Mouse (Mus musculus): ENCODE measurements around the gene Ippk. TPM values are rescaled to one million over a fixed set of nuclear protein-coding genes. Genes with fewer than 3 reads are reported as not detected.

Gene Ippk
- polyA plus RNA-seq, 1 experiment from 2014 or later: 17.9 TPM

DNA sequence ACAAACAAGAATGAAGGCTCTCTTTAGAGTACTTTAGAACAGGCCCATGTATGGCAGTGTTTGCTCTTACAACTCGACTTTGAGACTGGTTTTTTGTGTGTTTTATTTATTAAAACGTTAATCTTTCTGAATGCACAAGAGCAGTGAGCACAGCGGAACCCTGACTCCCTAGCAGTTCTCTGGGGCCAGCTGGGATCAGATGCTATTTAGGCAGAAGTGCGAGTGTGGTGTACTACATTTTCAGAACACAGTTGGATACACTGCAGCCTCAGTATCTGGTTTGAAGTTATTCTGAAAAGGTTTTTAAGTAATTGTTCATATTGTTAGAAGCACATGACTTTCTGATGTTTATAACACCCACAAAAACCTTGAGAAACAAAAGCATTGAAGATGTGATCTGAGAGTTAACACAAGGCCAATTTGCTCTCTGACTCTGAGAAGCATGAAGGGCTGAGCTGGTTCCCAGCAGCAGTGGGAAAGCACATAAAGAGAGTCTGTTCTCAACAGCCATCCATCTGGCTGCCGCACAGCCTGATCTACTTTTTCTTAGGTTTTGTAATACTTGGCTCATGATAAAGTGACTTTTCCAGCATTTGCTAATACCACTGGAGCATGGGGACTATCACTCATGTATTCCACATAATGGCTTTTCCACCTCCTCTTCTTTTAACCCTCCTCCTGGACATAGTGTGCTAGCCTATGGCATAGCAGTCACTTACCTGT, 39.8 kb downstream of the Ippk start:
- no peaks in the 10 kb centered on the region for H3K9me3 ChIP-seq (ENCODE audit: low read length)
- no peak overlapping the region for H3K27ac ChIP-seq (ENCODE audit: low read length)
- H3K4me2 ChIP-seq (replicated peaks; ENCODE audit: low read depth, low read length): no peak overlapping the region
- no peaks in the 10 kb centered on the region for H3K27me3 ChIP-seq (ENCODE audit: insufficient read depth, low read length)
- no peak for ATAC-seq (ENCODE audit: low FRiP score, low TSS enrichment)
- H3K4me1 ChIP-seq (ENCODE audit: insufficient read depth, low read length): no peaks in the 10 kb centered on the region
- no peak overlapping the region for H3K4me3 ChIP-seq (ENCODE audit: low read length)
- peaks cover 38% of the 10 kb centered on the region for H3K36me3 ChIP-seq (ENCODE audit: insufficient read depth, low read length)
- no peak overlapping the region for H3K9ac ChIP-seq (replicated peaks; ENCODE audit: low read length)
- WGBS: 69% methylated on average over 5 of the region's 5 CpGs

- no peaks in the 10 kb centered on the region for H3K9me3 ChIP-seq (ENCODE audit: low read length)
- no peak overlapping the region for H3K4me2 ChIP-seq (replicated peaks; ENCODE audit: low read depth, low read length)
- H3K9ac ChIP-seq (replicated peaks; ENCODE audit: low read length): no peak overlapping the region
- H3K27me3 ChIP-seq (ENCODE audit: insufficient read depth, low read length): no peaks in the 10 kb centered on the region
- no peaks in the 10 kb centered on the region for H3K4me1 ChIP-seq (ENCODE audit: insufficient read depth, low read length)
- H3K4me3 ChIP-seq (ENCODE audit: low read length): no peak overlapping the region
- ATAC-seq (ENCODE audit: low FRiP score, low TSS enrichment): no peak
- 84% methylated on average over 15 of the region's 15 CpGs for WGBS
- H3K27ac ChIP-seq (ENCODE audit: low read length): no peak overlapping the region
- H3K36me3 ChIP-seq (ENCODE audit: insufficient read depth, low read length): peaks cover 38% of the 10 kb centered on the region
Observed at GRCm38 (mm10) chr13:49461458-49462132, 40.5 kb downstream of the Ippk start.

DNA sequence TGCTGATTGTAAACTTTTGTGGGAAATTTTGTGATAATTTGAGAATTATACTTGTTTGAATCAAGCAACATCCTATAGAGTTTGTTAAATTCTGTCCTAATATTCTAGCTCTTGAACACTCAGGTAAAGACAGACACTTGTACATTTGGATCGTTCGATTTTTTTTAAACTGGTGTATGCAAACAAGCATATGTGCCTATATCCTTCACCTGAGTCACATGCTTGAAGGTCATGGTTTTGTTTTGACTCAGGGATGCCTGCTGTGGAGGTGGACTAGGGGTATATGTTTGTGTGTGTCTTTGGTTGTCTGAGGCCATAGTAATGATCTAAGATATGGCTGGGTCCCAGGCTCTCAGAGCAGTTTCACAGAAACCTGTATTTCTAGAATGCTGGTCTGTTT, 41.9 kb downstream of the Ippk start:
- Histone ChIP-seq H3K4me1 (ENCODE audit: insufficient read depth, low read length) (no peaks in the 10 kb centered on the region), H3K9ac (replicated peaks; ENCODE audit: low read length) (no peak overlapping the region), H3K27ac (ENCODE audit: low read length) (no peak overlapping the region), H3K9me3 (ENCODE audit: low read length) (no peaks in the 10 kb centered on the region), H3K36me3 (ENCODE audit: insufficient read depth, low read length) (peaks cover 33% of the 10 kb centered on the region), H3K27me3 (ENCODE audit: insufficient read depth, low read length) (no peaks in the 10 kb centered on the region), H3K4me3 (ENCODE audit: low read length) (no peak overlapping the region), H3K4me2 (replicated peaks; ENCODE audit: low read depth, low read length) (no peak overlapping the region)
- WGBS: 92% methylated on average over 2 of the region's 2 CpGs
- no peak for ATAC-seq (ENCODE audit: low FRiP score, low TSS enrichment)

- WGBS: 92% methylated on average over 4 of the region's 4 CpGs
- Histone ChIP-seq H3K36me3 (ENCODE audit: insufficient read depth, low read length) (peaks cover 24% of the 10 kb centered on the region), H3K4me2 (replicated peaks; ENCODE audit: low read depth, low read length) (no peak overlapping the region), H3K27ac (ENCODE audit: low read length) (no peak overlapping the region), H3K9ac (replicated peaks; ENCODE audit: low read length) (no peak overlapping the region), H3K27me3 (ENCODE audit: insufficient read depth, low read length) (no peaks in the 10 kb centered on the region), H3K4me1 (ENCODE audit: insufficient read depth, low read length) (no peaks in the 10 kb centered on the region), H3K9me3 (ENCODE audit: low read length) (no peaks in the 10 kb centered on the region), H3K4me3 (ENCODE audit: low read length) (no peak overlapping the region)
- no peak for ATAC-seq (ENCODE audit: low FRiP score, low TSS enrichment)
Observed at GRCm38 (mm10) chr13:49465875-49466274, 44.8 kb downstream of the Ippk start.

DNA sequence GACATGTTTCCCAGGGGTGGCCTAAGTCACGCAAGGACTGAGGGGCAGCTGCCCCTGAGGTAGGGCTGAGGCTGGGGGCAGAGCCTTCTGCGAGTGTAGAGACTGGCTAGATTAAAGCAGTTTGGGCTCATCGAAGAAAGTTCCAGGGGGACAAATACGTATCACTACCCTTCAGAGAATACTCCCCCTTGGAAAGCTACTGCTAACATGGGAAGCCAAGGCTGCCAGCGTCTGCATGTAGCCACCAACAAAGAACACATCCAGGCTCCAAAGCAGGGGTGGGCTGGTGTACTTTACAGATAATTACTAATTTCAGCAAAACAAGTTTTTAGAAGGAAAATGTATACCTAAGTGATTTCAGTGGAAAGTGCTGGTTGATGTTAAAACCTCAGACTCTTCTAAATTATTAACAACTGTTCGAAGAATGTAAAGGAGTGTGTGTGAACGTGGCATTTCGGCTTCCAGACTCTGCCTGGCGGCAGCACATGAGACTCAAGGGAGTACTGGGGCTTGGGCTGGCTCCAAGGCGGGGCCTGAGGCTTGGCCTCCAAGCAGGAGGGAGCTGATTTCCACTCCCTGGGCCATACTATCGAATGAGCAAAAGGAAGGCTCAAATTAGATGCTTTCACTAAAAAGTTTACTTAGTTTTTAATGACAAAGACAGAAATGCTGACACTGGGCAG, 45.5 kb downstream of the Ippk start:
- H3K4me2 ChIP-seq (replicated peaks; ENCODE audit: low read depth, low read length): no peak overlapping the region
- WGBS: 61% methylated on average over 11 of the region's 11 CpGs
- no peak overlapping the region for H3K9ac ChIP-seq (replicated peaks; ENCODE audit: low read length)
- H3K4me3 ChIP-seq (ENCODE audit: low read length): no peak overlapping the region
- no peaks in the 10 kb centered on the region for H3K27me3 ChIP-seq (ENCODE audit: insufficient read depth, low read length)
- peaks cover 18% of the 10 kb centered on the region for H3K36me3 ChIP-seq (ENCODE audit: insufficient read depth, low read length)
- no peak for ATAC-seq (ENCODE audit: low FRiP score, low TSS enrichment)
- no peaks in the 10 kb centered on the region for H3K4me1 ChIP-seq (ENCODE audit: insufficient read depth, low read length)
- peak overlapping the region; percentile 52; the same call in 1 of the 2 replicates for H3K27ac ChIP-seq (ENCODE audit: low read length)
- H3K9me3 ChIP-seq (ENCODE audit: low read length): no peaks in the 10 kb centered on the region

GRCm38 (mm10) chr13:49467585-49467984, 46.5 kb downstream of the Ippk start:
- H3K4me2 ChIP-seq (replicated peaks; ENCODE audit: low read depth, low read length): no peak overlapping the region
- H3K4me3 ChIP-seq (ENCODE audit: low read length): no peak overlapping the region
- no peaks in the 10 kb centered on the region for H3K4me1 ChIP-seq (ENCODE audit: insufficient read depth, low read length)
- 61% methylated on average over 2 of the region's 2 CpGs for whole genome bisulfite sequencing
- no peaks in the 10 kb centered on the region for H3K9me3 ChIP-seq (ENCODE audit: low read length)
- H3K9ac ChIP-seq (replicated peaks; ENCODE audit: low read length): no peak overlapping the region
- peaks cover 10% of the 10 kb centered on the region for H3K36me3 ChIP-seq (ENCODE audit: insufficient read depth, low read length)
- H3K27ac ChIP-seq (ENCODE audit: low read length): no peak overlapping the region
- no peak for ATAC-seq (ENCODE audit: low FRiP score, low TSS enrichment)
- H3K27me3 ChIP-seq (ENCODE audit: insufficient read depth, low read length): no peaks in the 10 kb centered on the region

DNA sequence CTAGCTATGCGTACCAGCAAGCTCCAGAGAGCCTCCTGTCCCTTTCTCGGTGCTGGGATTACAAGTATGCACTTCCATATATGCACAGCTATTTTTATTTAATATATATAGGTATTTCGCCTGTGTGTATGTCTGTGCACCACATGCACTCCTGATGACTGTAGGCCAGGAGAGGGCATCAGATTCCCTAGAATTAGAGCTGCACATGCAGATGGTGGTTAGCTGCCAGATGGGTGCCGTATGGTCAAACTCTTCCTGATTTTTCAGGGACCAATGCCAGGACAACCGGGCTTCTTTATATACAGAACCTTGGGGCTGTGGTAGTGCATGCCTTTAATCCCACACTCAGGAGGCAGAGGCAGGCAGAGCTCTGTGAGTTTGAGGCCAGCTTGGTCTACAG, 48.0 kb downstream of the Ippk start:
- no peak overlapping the region for H3K9ac ChIP-seq (replicated peaks; ENCODE audit: low read length)
- H3K9me3 ChIP-seq (ENCODE audit: low read length): no peaks in the 10 kb centered on the region
- ATAC-seq (ENCODE audit: low FRiP score, low TSS enrichment): no peak
- peaks cover 10% of the 10 kb centered on the region for H3K36me3 ChIP-seq (ENCODE audit: insufficient read depth, low read length)
- H3K4me2 ChIP-seq (replicated peaks; ENCODE audit: low read depth, low read length): no peak overlapping the region
- H3K27ac ChIP-seq (ENCODE audit: low read length): no peak overlapping the region
- no peaks in the 10 kb centered on the region for H3K27me3 ChIP-seq (ENCODE audit: insufficient read depth, low read length)
- H3K4me3 ChIP-seq (ENCODE audit: low read length): no peak overlapping the region
- H3K4me1 ChIP-seq (ENCODE audit: insufficient read depth, low read length): no peaks in the 10 kb centered on the region
- WGBS: 88% methylated on average over 5 of the region's 5 CpGs

- Histone ChIP-seq H3K4me3 (ENCODE audit: low read length) (no peak overlapping the region), H3K27me3 (ENCODE audit: insufficient read depth, low read length) (no peaks in the 10 kb centered on the region), H3K27ac (ENCODE audit: low read length) (no peak overlapping the region), H3K4me1 (ENCODE audit: insufficient read depth, low read length) (no peaks in the 10 kb centered on the region), H3K36me3 (ENCODE audit: insufficient read depth, low read length) (no peaks in the 10 kb centered on the region), H3K9me3 (ENCODE audit: low read length) (no peaks in the 10 kb centered on the region), H3K9ac (replicated peaks; ENCODE audit: low read length) (no peak overlapping the region), H3K4me2 (replicated peaks; ENCODE audit: low read depth, low read length) (no peak overlapping the region)
- WGBS: 88% methylated on average over 4 of the region's 4 CpGs
- ATAC-seq (ENCODE audit: low FRiP score, low TSS enrichment): no peak
Observed at GRCm38 (mm10) chr13:49470319-49470718, 49.3 kb downstream of the Ippk start.

- Histone ChIP-seq H3K27me3 (ENCODE audit: insufficient read depth, low read length) (no peaks in the 10 kb centered on the region), H3K4me3 (ENCODE audit: low read length) (no peak overlapping the region), H3K4me2 (replicated peaks; ENCODE audit: low read depth, low read length) (no peak overlapping the region), H3K9me3 (ENCODE audit: low read length) (no peaks in the 10 kb centered on the region), H3K4me1 (ENCODE audit: insufficient read depth, low read length) (no peaks in the 10 kb centered on the region), H3K36me3 (ENCODE audit: insufficient read depth, low read length) (no peaks in the 10 kb centered on the region), H3K9ac (replicated peaks; ENCODE audit: low read length) (no peak overlapping the region), H3K27ac (ENCODE audit: low read length) (no peak overlapping the region)
- 84% methylated on average over 4 of the region's 4 CpGs for WGBS
- no peak for ATAC-seq (ENCODE audit: low FRiP score, low TSS enrichment)
Observed at GRCm38 (mm10) chr13:49470806-49471205, 49.8 kb downstream of the Ippk start.

Data from kidney, embryonic 16.5 days (tissue).